Mouse (Mus musculus) C2C12 (cell line): ENCODE measurements around the gene Nhsl2.

Experiments
- CTCF ChIP-seq: IDR thresholded peaks from one replicate; pipeline ENCODE4 v1.5.1; 2011; ENCODE audit not compliant: control insufficient read depth, insufficient read depth, insufficient read length
- MYOD1 ChIP-seq: IDR thresholded peaks from one replicate; pipeline ENCODE4 v1.6.1; 2011; ENCODE audit warnings: low read depth; ENCODE audit not compliant: control insufficient read depth, insufficient read length

GRCm38 (mm10) chrX:102036866-102037361 lies 187.7 kb downstream of the Nhsl2 start:
- TF ChIP-seq CTCF (no peak), MYOD1 (no peak)
